Mouse (Mus musculus) neural tube, embryonic 15.5 days (tissue): ENCODE results near the gene Polr2m. TPM values are rescaled to one million over a fixed set of nuclear protein-coding genes. Genes with fewer than 3 reads are reported as not detected.

ENCODE experiments used
- ATAC-seq: fragments of 200-750 bp; cut with Nextera tagmentation; 2 replicates; pipeline ENCODE4 v1.8.0; 2017; ENCODE audit warnings: mild to moderate bottlenecking, moderate TSS enrichment, moderate library complexity; ENCODE audit not compliant: low FRiP score
- H3K27ac ChIP-seq: fragments of 300-500 bp; sonication (generic); replicated peaks from 2 replicates; pipeline ENCODE4 v1.5.1; 2015; ENCODE audit warnings: mild to moderate bottlenecking, inconsistent platforms
- H3K27me3 ChIP-seq: fragments of 300-500 bp; sonication (generic); replicated peaks from 2 replicates; pipeline ENCODE4 v1.6.1; 2015; ENCODE audit warnings: inconsistent platforms
- H3K36me3 ChIP-seq: fragments of 300-500 bp; sonication (generic); 2 replicates; pipeline ENCODE4 v1.6.1; 2015; ENCODE audit warnings: inconsistent platforms
- H3K4me1 ChIP-seq: fragments of 300-500 bp; sonication (generic); 2 replicates; pipeline ENCODE4 v1.6.1; 2015; ENCODE audit warnings: inconsistent platforms
- H3K4me2 ChIP-seq: fragments of 300-500 bp; sonication (generic); 2 replicates; pipeline ENCODE4 v1.6.1; 2015; ENCODE audit warnings: inconsistent platforms, mild to moderate bottlenecking, moderate library complexity
- H3K4me3 ChIP-seq: fragments of 300-500 bp; sonication (generic); replicated peaks from 2 replicates; pipeline ENCODE4 v1.5.1; 2015; ENCODE audit warnings: mild to moderate bottlenecking, inconsistent platforms
- H3K9ac ChIP-seq: fragments of 300-500 bp; sonication (generic); replicated peaks from 2 replicates; pipeline ENCODE4 v1.6.1; 2015; ENCODE audit warnings: mild to moderate bottlenecking, inconsistent platforms
- H3K9me3 ChIP-seq: fragments of 300-500 bp; sonication (generic); replicated peaks from 2 replicates; pipeline ENCODE4 v1.6.1; 2016; ENCODE audit warnings: inconsistent platforms
- WGBS: fragments of 180-500 bp; shearing (Covaris S2); methylation state at CpG from one replicate; pipeline ENCODE4 v1.1.7; 2015; ENCODE audit warnings: mixed read lengths; 5-methylcytosine and 5-hydroxymethylcytosine counted together
- polyA plus RNA-seq: library from polyadenylated mRNA; unstranded; fragments of >200 nt; fragmentation: Nextera tagmentation; extraction: Ambion mirVana; gene quantifications from 2 replicates; pipeline ENCODE4 v1.2.1, GENCODE M21; 2015

Polr2m gene
- polyA plus RNA-seq, 1 experiment from 2014 or later, result 327 TPM

- Histone ChIP-seq H3K9ac (no peak overlapping the region), H3K4me3 (no peak overlapping the region), H3K27me3 (no peaks in the 10 kb centered on the region), H3K4me1 (no peaks in the 10 kb centered on the region), H3K9me3 (no peaks in the 10 kb centered on the region), H3K4me2 (no peak overlapping the region), H3K36me3 (no peaks in the 10 kb centered on the region), H3K27ac (no peak overlapping the region)
- ATAC-seq, result no peak
- 86% methylated on average over 3 of the region's 3 CpGs for WGBS
Measured at GRCm38 (mm10) chr9:71466111-71466510, 19.6 kb downstream of the Polr2m start.

DNA sequence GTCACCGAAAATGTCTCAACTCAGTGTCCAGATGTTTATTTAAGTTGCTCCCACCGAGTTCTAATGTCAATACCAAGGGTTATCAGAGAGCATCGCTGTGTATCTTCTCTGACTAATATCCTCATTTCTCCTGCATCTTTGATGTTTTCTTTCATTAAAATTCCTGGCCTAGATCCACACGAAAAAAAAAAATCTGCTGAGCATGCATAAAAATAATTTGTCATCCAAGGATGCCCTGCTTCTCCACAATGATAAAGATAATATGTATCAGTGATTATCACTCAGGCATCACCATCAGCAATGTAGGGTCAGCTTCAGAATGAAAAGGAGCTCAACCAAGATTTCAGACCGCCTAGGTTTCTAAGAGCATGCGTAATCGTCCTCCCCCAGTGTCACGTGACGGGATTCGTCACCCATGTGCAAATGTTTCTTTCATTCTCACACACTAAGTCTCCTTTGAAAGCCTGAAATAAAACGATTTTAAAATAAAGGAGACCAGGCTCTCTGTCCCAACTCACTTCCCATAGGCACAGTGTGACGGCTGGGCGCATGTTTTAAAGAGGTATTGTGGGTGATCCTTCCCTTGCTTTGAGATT lies 22.6 kb downstream of the Polr2m start:
- H3K9ac ChIP-seq, result no peak overlapping the region
- WGBS, result 78% methylated on average over 13 of the region's 13 CpGs
- no peaks in the 10 kb centered on the region for H3K4me1 ChIP-seq
- no peak overlapping the region for H3K4me2 ChIP-seq
- ATAC-seq, result no peak
- no peaks in the 10 kb centered on the region for H3K27me3 ChIP-seq
- no peak overlapping the region for H3K4me3 ChIP-seq
- no peak overlapping the region for H3K27ac ChIP-seq
- H3K9me3 ChIP-seq, result no peaks in the 10 kb centered on the region
- H3K36me3 ChIP-seq, result no peaks in the 10 kb centered on the region

DNA sequence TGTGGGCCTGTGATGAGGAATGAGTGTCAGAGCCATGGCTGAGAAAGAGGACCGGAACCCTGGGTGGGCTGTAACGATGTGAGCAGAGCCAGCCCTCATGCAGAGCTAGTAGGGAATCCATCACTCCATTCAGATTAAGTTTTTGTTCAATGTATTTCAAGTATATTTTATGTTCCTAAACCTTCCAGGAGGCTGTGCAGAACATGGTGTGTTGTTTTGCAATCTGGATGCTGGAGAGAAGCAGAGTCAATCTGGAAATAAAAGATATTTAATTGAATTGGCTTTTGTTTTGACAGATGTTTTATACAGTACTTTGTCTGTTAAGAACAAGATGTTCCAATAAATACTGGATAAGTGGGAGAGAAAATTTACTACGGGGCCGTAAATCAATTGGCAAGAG lies 29.0 kb downstream of the Polr2m start:
- H3K27me3 ChIP-seq, result 0 out of 2 replicates have a peak, but pooled peaks cover 7% of the 10 kb centered on the region
- no peak overlapping the region for H3K27ac ChIP-seq
- ATAC-seq, result no peak
- WGBS, result 69% methylated on average over 4 of the region's 4 CpGs
- no peak overlapping the region for H3K4me2 ChIP-seq
- H3K9me3 ChIP-seq, result no peaks in the 10 kb centered on the region
- H3K4me1 ChIP-seq, result no peaks in the 10 kb centered on the region
- H3K9ac ChIP-seq, result no peak overlapping the region
- no peak overlapping the region for H3K4me3 ChIP-seq
- no peaks in the 10 kb centered on the region for H3K36me3 ChIP-seq

DNA sequence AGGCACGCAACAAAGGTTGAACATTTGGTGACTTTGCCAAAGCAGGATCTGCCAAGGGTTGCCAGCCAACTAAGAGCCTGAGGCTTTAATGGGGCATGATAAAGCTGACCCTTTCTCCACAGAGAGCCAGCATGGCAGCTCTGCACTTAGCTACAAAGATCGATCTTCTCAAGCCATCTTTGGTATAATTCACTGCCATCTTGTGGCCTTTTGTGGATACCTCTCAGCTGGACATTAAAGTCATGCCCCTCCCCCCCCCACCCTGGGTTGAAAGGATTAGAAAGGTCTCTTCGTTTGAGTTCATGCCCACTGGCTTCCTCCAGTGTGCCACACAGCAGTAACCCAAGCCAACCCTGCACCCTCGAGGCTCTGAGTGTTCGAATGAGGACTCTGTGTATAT lies 31.8 kb downstream of the Polr2m start:
- Histone ChIP-seq H3K4me1 (no peaks in the 10 kb centered on the region), H3K4me3 (no peak overlapping the region), H3K9ac (no peak overlapping the region), H3K27me3 (0 out of 2 replicates have a peak, but pooled peaks cover 7% of the 10 kb centered on the region), H3K9me3 (no peaks in the 10 kb centered on the region), H3K27ac (no peak overlapping the region), H3K36me3 (no peaks in the 10 kb centered on the region), H3K4me2 (no peak overlapping the region)
- WGBS, result 67% methylated on average over 5 of the region's 5 CpGs
- ATAC-seq, result no peak

- no peak overlapping the region for H3K4me3 ChIP-seq
- 0 out of 2 replicates have a peak, but pooled peaks cover 7% of the 10 kb centered on the region for H3K27me3 ChIP-seq
- H3K9ac ChIP-seq, result no peak overlapping the region
- ATAC-seq, result no peak
- H3K4me2 ChIP-seq, result no peak overlapping the region
- H3K36me3 ChIP-seq, result no peaks in the 10 kb centered on the region
- WGBS, result 68% methylated on average over 5 of the region's 5 CpGs
- no peaks in the 10 kb centered on the region for H3K9me3 ChIP-seq
- no peak overlapping the region for H3K27ac ChIP-seq
- no peaks in the 10 kb centered on the region for H3K4me1 ChIP-seq
Measured at GRCm38 (mm10) chr9:71453352-71453751, 32.4 kb downstream of the Polr2m start.

DNA sequence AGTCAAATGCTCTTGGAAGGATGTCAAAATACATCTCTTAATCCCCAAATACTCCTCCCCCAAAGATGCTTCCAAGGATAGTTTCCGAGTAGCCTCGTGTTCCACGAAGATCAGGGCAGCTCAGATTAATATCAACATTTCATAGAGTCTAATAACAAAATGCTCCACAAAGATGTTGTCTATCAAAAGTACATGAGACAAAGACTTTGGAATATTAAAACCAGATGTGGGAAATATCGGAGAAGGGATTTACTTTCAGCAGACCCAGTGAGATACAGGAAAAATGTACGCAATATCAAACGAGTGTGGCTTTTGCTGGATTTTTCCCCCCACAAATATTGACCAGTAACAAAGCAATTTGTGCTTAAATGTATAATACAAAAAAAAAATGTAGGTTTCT lies 35.1 kb downstream of the Polr2m start:
- H3K27me3 ChIP-seq, result 0 out of 2 replicates have a peak, but pooled peaks cover 14% of the 10 kb centered on the region
- no peak for ATAC-seq
- no peaks in the 10 kb centered on the region for H3K9me3 ChIP-seq
- H3K36me3 ChIP-seq, result no peaks in the 10 kb centered on the region
- no peak overlapping the region for H3K4me3 ChIP-seq
- H3K4me2 ChIP-seq, result no peak overlapping the region
- H3K9ac ChIP-seq, result no peak overlapping the region
- no peaks in the 10 kb centered on the region for H3K4me1 ChIP-seq
- 84% methylated on average over 6 of the region's 6 CpGs for WGBS
- no peak overlapping the region for H3K27ac ChIP-seq

DNA sequence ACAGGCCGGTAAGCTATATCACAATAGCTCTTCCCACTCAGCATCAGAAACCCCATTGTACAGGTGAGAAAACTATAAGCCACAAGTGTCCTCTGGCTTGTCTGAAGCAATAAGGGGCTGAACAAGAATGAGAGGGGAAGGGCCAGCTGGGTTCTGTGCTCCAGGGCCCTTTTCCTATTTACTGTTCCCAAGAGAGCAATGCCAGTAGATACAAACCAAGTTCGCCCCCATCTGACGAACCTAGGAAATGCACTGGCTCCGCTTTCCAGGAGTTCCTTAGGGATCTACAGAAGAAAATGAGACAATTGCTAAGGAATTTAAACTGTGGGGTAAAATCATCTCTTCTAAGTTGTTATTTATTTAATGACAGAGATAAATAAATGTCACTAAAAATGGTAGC lies 38.2 kb downstream of the Polr2m start:
- 0 out of 2 replicates have a peak, but pooled peaks cover 13% of the 10 kb centered on the region for H3K27me3 ChIP-seq
- no peak overlapping the region for H3K9ac ChIP-seq
- H3K4me1 ChIP-seq, result no peaks in the 10 kb centered on the region
- H3K4me3 ChIP-seq, result no peak overlapping the region
- H3K9me3 ChIP-seq, result no peaks in the 10 kb centered on the region
- WGBS, result 27% methylated on average over 4 of the region's 4 CpGs
- no peak overlapping the region for H3K4me2 ChIP-seq
- ATAC-seq, result no peak
- H3K27ac ChIP-seq, result no peak overlapping the region
- H3K36me3 ChIP-seq, result no peaks in the 10 kb centered on the region

DNA sequence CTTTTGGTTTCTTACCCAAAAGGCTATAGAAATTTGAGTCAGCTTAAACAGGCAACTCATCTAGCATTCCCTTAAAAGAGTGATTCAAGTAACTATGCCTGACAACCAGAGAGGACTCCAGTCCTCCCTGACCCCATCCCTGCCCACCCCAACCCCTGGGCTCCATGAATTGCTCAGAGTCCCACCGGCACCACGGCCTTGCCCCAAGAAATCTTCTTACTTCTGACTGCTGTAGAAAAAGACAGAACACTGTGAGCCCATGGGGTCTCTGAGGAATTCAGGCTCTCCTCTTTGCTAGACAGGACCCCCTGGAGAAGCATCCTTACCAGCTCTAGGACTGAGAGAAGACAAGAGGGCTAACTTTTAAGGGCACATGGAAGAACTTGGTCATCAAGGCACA lies 40.4 kb downstream of the Polr2m start:
- WGBS, result 80% methylated on average over 2 of the region's 2 CpGs
- ATAC-seq, result no peak
- Histone ChIP-seq H3K9ac (no peak overlapping the region), H3K27me3 (0 out of 2 replicates have a peak, but pooled peaks cover 6% of the 10 kb centered on the region), H3K4me1 (no peaks in the 10 kb centered on the region), H3K4me2 (no peak overlapping the region), H3K9me3 (no peaks in the 10 kb centered on the region), H3K4me3 (no peak overlapping the region), H3K36me3 (no peaks in the 10 kb centered on the region), H3K27ac (no peak overlapping the region)

GRCm38 (mm10) chr9:71438146-71438545 lies 47.6 kb downstream of the Polr2m start:
- WGBS, result 97% methylated on average over 2 of the region's 2 CpGs
- Histone ChIP-seq H3K4me3 (no peak overlapping the region), H3K36me3 (no peaks in the 10 kb centered on the region), H3K4me1 (no peaks in the 10 kb centered on the region), H3K27ac (no peak overlapping the region), H3K4me2 (no peak overlapping the region), H3K9ac (no peak overlapping the region), H3K9me3 (no peaks in the 10 kb centered on the region), H3K27me3 (no peaks in the 10 kb centered on the region)
- no peak for ATAC-seq

Other genes with a start within 250 kb of the Polr2m start
- 2.5 and 6.8 TPM in 2 replicates for gene Myzap, start 106.4 kb upstream of the Polr2m start, polyA plus RNA-seq